Mouse (Mus musculus) layer of hippocampus, adult 11-12 months (tissue): ENCODE results near the gene Tenm3.

Source experiments
- DNase-seq: peaks from one replicate; pipeline ENCODE4 v3.0.0; 2022; ENCODE audit warnings: low spot score

Gene Tenm3

DNA sequence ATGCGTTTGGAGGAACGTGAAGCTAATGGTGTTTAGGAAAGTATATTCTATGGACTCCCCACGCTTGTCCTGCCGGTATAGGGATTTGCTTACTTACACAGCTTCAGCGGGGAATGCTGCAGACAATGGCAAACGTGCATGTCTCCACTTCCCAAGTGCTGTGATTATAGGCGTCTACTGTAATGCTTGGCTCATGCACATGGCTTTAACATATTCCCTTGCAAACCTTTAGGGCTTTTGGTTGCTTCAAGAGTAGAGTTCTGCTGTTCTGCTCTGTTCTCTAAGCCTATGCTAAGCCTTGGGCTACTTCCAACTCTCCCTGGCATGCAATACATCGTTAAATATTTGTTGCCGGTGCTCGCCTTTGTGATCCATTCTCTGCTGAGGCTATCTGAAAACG is 102.8 kb downstream of the Tenm3 start:
- DNase-seq: no peak

DNA sequence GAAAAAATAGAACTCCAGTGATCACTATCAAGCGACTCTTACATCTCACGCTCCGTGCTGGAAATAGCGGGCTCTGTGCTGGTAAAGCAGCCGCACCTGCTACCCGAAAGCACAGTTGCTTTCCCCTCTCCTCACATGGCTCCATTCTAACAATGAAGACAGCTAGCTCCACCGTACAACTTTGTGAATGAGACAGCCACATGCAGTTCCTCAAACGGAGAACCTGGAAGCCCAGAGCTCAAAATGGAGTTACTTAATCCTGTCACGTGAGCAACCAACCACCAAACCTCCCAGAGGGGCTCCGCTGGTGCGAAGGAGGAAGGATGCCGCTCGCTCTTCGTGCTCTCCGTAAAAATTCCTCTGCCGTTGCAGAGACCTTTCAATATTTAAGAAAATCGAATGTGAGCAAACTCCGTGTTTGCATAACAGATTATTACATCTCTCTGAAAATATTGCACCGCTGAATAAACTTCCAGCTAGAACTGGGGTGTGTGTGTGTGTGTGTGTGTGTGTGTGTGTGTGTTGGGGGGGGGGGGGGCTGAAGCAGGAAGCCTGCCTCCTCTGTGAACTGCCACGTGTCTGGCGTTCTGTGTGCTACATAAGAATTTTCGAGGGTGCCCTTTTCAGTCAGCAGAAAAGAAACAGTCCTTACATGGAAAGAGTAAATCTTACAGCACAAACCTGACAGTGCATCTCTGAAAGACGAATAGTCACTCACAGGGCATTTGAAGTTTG is 103.4 kb downstream of the Tenm3 start:
- peak; percentile 14 for DNase-seq

DNA sequence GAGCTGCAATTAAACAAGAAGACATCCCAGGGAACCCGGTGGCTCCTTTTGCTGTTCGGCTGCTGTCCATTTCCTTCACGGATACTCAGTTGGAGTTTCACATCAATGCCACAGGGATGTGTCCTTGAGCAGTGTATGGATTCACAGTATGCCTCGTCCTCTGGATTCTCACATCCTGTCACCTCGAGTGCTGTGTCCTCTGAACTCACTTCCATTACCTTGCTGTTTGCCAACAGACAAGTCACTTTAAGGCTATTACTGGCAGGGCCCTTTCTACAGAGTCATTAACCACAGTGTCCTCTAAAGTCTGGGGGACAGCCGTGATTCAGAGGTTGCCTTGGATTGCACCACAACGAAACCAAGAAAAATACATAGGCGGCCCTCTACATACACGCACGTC is 110.0 kb downstream of the Tenm3 start:
- no peak for DNase-seq

DNA sequence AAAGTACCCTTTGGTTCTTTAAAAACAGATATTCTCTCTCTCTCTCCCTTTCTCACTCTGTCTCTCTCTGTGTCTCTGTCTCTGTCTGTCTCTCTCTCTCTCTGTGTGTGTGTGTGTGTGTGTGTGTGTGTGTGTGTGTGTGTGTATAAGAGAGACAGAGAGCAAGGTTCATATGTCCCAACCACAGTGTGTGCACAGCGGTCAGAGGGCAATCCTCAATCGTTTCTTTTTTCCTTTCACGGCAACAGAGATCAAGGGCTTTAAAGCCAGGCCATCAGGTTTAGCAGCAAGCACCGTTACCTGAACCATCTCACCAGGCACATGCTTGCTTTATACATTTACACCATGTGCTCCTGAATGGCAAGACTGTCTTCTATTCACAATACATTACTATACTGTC is 110.7 kb downstream of the Tenm3 start:
- DNase-seq: no peak

DNA sequence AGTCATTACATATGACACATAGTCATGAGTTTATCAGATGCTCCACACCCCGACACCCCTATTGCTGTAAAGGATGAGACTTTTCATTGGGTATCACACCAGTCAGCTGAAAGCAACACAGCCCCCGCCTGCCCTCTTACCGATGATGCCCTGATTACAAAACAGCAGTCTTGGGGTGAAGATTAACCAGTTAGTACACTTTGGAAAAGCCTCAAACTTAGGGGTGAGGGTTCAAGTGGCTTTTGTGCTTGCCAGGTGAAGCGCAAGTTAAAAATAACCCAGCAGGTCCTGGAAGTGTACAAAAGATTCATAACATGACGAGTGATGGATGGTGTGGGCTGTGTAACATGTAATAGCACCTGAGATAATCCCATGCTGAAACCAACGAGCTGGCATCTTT is 113.0 kb downstream of the Tenm3 start:
- DNase-seq: no peak

DNA sequence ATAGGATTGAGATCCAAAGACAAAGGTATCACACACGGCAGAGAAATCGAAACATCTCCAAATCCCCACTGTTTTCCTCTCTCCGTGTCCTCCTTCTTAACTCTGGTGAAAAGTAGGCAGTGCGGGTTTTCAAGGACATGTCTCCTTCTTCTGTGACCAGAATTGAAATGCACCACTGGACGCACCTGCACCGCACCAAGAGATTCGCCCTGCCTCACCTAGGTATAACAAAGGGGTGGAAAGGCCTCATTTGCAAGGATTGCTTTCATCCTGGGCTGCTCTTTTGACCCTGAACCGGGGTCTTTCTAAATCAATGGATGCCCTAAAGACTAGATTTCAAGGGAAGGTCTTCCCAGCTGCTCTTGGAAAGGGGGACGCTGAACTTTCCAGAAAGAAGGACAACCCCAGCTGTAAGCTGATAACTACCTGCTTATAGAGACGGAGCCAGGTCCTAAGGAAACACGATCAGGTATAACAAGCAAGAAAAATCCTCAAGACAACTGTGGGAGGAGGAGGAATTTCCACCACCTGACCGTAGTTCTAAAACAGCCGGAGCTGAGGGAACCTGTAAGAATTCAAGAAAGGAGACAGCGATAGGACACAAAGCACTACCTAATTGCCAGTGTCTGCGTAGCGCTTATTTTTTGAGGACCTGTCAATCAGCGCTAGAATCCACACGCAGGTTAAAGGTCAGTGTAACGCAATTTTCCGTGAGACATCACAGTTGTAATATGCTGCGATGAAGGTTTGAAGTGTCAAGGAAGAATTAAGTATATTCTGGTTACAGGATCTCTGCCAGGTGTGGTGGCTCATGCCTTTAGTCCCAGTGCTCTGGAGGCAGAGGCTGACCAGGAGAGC is 114.7 kb downstream of the Tenm3 start:
- no peak for DNase-seq

DNA sequence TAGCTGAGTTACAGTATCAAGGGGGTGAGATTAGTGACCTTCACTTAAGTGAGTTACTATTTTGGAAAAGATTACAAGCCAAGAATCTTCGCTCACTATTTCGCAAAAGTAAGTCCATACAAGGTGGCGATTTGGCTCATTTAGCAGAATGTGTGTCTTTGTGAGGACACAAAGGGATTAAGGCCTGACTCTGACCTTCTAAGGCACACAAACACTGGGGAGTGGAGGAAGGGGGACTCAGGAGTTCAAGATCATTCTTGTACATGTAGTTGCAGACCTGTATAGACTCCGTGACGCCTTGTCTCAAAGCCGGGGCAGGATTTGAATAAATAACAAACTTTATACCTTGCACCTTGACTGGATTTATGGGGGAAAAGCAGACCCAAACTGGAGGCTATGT is 115.7 kb downstream of the Tenm3 start:
- no peak for DNase-seq

DNA sequence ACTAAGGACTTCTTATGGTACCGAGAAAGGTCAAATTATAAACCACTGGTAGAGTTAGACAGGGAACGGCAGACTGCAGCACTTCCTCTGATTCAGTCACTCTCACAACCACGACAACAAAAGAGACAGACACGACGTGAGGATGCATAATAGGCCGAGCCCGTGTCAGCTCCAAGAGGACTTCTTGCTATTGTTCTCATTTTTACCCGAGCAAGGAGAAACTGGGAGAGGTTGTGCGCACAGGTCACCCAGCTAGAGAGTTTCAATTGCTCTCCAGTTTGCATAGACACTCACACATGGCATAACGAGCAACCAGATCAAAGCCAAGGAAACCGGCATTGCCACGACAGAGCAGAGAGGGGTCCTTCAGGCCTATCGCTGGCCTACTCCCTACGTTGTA is 121.0 kb downstream of the Tenm3 start:
- DNase-seq: no peak

DNA sequence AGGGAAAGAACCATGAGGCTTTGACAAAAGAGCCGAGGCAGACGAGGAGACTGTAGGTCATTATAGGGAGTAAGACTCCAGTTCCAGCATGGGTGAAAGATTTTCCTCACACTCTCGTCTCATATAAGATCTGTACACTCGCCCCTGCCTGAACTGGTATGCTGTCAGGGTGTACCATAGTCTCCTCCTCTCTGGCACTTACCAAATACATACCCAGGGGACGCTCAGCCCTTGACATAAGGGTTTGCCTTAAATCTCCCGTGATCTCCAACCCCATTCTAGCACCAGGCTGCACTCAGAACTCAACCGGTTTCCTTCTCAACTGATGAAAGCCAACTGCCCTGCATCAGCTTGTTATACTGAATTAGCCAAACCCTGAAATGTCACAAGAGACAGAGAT is 121.4 kb downstream of the Tenm3 start:
- DNase-seq: no peak

DNA sequence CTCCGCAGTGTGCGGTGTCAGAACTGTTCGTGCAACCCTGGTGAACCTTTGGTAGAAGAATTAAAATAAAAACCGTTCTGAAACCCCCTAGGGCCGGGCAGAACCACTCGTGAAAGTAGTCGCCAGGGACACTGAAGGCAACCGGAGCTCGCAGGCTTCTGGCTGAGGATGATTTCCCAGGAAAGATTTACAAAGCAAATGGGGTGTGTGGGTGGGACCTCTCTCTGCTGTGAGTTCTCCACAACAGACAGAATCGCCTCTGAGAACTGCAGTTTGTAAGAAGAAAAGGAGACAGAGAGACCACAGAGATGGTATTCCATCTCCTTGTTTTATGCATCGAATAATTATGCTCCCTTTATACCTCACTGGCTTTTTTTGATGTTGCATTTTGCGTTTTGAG is 122.4 kb downstream of the Tenm3 start:
- DNase-seq: no peak

DNA sequence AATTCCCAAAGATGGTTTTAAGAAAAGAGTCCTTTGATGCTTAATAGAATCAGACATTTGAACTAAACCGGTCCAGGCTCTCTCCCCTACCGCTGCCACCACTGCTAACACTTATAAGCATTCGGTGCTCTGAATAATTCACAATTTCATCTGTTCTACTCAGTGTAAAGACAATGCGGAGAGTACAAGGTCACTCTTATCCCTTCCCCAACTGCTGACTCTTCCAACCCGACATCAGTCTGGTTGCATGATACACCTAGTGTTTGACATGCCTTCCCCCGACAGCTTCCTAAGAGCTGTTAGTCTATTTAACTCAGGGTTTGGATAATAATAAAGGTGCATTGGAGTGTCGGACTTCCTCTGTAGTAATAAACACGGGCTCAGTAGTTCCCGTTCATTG is 128.1 kb downstream of the Tenm3 start:
- no peak for DNase-seq

DNA sequence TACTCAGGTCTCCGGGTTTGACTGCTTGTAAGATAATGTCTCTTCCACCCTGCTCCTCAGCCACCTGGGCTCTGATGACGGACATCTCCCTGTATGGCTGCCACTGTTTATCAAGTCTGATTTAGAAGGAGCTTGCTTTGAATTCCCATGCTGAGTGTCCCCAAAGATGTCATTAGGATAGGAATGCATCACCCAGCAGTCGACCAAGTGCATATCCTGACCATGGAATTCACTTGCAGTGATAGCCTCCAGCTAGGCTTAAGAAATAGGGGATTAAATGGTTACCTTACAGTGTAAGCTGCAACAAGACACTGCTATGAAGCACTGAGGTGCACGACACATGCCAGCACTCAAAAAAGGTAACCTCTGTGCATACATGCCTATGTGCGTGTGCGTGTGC is 137.1 kb downstream of the Tenm3 start:
- DNase-seq: no peak

DNA sequence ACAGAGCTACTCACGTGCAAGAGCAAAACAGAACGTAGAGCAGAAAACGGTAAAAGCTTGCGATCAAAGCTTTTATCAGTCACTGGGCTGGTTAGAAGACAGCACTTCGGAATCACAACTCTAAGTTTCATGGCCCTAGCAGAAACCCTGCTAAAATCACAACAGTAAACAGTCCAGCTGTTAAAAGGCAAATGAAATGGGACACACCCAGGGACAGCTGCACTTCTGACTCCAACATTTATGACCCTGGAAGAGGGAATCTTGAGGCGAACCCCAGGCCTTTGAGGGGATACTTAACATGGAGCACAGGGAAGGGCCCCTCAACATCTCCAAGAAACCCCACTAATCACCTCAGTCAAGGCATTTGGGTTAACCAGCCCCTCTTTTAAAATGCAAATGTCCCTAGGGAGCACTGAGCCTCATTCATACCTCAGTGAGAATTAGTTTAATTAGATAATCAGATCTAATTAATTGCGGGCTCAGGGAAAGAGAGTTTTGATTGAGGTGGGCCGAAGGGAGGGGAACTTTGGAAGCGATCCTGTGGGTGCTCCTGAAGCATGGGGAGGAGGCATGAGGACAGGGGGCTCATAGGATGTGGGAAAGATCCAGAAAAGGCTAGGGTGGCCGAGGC is 138.8 kb downstream of the Tenm3 start:
- DNase-seq: no peak

DNA sequence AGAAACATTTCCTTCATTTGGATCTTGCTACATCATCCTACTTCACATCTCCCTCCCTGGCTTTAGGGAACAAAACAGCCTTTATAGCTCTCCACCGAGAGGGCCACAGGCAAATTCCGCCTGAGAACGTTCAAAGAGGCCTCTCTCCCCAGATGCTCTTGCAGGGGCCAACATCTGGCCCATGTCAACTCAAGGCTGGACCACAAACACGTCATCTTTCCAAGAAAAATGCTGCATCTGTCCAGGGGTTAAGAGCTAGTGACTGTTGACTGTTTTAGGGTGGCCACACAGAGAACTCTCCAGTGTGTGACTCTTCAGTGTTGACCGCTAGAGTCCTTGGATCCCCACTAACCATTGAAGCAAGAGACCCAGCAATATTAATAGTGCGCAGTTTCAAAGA is 139.3 kb downstream of the Tenm3 start:
- no peak for DNase-seq

DNA sequence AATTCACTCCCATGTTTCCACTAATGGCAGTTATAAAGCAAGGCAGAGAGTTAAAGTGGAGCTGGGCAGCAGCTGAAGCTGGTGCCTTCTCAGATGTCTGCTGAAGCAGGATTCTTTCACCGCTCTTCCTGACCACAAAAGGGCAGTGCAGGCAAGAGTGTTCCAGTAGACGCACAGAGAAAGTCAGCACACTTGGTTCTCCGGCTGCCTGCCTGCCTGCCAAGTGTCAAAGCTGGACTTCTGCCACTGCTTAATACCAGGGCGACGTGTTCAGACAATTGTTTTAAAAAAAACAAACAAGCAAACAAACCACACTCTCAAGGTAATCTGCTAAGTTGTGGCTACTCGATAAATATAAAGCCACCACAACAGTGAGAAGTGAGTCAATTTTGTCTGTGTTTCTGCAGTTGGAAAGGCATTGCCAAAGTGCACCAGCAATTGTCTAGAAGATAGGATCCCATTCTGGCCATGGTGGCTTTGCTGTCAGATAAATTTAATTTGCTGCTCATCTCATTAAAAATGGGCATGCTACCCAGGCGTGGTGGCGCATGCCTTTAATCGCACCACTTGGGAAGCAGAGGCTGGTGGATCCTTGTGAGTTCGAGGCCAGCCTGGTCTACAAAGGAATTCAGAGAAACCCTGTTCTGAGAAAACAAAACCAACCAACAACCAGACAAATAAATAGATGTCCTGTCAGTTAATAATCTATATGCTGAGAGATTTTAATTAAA is 152.9 kb downstream of the Tenm3 start:
- no peak for DNase-seq

DNA sequence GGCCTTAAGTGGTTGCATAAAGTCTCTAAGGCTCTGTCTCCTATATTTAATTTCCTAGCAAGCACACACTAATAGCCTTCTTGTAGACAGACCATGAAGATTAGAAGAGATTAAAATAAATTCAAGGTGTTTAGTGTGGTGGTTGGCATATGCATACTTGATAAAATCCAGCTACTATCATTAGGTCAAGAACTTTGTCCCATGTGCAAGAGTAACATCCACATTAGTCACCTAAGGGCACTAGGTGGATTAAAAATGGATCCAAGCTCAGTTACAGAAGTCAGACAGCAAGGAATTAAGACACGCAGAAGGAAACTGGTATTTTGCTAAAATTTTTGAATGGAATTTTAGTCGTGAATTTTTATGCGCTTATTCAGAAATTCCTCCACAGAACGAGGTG is 155.0 kb downstream of the Tenm3 start:
- no peak for DNase-seq

DNA sequence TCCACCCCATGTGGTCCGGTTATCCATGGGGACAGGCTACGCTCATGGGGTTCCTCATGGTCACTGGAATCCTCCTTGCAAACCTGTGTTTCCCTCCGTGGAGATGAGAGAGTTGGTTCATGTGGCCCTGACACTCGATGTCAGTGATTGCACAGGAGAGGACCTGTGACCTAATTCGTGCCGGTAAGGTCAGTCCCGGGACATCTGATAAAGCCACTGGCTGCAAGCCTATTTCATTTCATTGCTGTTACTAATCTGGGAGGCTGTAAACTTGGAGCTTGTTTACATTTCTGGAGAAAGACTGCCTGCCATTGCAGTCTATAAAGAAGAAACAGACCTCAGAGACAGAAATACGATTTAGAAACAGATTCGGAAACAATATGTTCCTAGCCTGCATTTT is 155.6 kb downstream of the Tenm3 start:
- DNase-seq: no peak

DNA sequence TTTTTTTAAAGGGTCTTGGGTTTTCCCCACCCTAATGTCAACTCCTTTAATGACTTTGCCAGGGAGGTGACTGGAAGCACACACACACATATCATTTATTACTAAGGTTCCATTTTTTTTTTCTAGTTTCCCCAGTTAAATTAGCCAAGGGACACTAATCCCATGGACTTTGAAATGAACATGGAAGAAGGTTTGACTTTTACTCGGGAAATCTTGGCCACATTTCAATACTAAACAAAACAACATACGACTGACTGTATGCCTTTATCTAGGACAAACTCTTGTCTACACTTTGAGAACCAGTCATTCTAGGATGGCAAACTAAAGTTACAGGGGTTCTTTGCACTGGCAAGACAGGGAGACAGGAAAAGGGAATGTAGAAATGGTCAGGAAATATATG is 170.3 kb downstream of the Tenm3 start:
- no peak for DNase-seq

DNA sequence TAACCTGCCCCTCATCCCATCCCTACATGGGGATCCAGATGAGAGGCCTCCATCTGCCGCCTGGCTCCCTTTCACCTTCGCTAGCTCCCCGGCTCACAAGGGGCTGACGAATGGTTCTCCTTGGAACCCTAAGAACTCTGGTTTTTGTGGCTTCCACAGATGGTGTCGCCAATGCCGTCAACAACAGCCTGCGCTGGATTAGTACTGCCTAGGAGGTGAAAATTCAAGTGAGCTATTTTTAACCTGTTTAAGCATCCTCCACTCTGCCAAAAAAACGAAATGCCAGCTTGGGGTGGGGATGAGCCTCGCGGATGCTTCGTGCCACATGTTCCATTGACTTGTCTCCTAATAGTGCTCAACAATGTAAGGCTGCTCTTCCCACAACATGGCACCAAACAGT is 171.3 kb downstream of the Tenm3 start:
- DNase-seq: peak; percentile 32

DNA sequence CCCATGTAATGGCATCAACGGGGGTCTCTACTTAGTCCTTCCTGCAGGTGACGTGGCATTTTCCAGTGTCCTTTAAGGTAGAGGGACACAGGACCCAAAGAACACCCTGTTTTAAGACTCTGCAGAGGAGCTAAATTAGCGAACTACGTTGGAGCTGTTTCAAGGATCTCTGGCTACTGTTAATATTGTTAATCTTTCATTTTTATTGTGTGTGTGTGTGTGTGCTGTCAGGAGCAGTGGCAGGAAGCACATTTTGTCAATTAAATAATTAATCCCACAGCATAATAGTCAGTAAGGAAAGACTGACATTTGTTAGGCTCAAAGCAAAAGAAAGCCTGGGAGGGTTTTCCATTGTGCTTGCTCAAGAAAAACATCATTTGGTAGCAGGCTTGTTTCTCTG is 172.4 kb downstream of the Tenm3 start:
- no peak for DNase-seq

DNA sequence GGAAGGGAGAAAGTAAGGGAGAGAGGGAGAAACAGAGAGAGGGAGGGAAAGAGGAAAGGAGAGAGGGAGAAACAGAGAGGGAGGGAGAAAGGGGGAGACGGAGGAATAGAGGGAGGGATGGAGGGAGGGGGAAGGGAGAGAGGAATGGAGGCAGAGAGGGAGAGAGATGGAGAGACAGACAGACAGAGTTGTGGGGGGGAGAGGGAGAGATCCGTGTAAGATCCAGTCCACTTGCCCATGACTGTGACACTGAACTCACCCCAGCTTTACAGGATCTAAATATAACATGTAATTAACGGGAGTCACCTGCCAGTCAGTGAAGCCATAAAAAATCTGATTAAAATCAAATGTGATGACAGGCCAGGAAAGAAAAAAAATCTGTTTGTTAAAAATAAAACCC is 172.9 kb downstream of the Tenm3 start:
- DNase-seq: no peak

DNA sequence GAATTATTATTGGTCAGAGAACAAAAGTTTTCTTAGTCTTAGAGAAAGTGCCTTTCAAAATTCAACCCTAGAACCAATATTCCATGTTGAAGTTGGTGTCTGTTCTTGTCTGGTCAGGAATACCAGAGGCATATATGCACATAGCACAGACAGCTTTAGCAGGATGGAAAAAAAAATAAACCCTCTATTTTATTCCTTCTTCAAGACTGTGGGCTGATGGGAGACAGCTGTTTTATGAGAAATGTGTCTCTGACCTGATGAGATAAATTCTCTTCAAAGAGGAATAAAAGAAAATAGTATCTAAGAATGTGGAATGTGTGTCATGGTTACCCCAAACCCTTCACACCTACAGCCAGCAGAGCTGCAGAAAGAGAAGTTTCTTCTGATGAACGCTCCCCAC is 173.4 kb downstream of the Tenm3 start:
- DNase-seq: no peak

DNA sequence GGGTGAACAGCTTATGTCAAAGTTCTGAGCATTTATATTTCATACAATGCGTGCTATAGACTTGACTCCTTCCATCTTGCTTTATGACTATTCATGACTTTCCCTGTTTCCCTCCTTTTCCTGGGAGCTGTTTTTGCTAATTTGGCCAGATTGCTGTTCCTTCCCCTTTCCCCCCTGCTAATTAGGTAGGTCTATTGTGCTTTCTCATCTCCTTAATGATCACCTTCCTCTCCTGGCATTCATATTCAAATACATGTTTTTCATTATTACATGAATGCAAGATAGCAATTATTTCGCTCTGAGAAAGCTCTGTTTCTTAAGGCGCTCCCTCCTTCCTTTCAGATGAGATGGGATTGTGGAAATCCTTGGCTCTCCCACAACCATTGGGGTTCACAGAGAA is 178.6 kb downstream of the Tenm3 start:
- DNase-seq: no peak
